Mouse (Mus musculus) ES-E14 (cell line): ENCODE results near the gene Zfp467. TPM values are rescaled to one million over a fixed set of nuclear protein-coding genes. Genes with fewer than 3 reads are reported as not detected.
A peak's percentile ranks its signal among the peaks of the same experiment; 100 is the strongest.

Source experiments
- DNase-seq: peaks from one replicate; pipeline ENCODE4 v3.0.0-alpha.2; 2013; ENCODE audit warnings: low read depth, low spot score
- H3K27ac ChIP-seq: 2 replicates; pipeline ENCODE4 v1.5.1; 2012; ENCODE audit warnings: low read depth, mild to moderate bottlenecking, low read length, moderate library complexity, mixed read lengths; ENCODE audit not compliant: poor library complexity, insufficient read depth, severe bottlenecking
- H3K36me3 ChIP-seq: 2 replicates; pipeline ENCODE4 v1.6.1; 2012; ENCODE audit warnings: mild to moderate bottlenecking, low read length, moderate library complexity, mixed read lengths; ENCODE audit not compliant: control insufficient read depth, poor library complexity, insufficient read depth, severe bottlenecking
- H3K4me1 ChIP-seq, 2 experiments: fragments of 150-350 bp in 1 of 2; sonication (generic) in 1 of 2; 2 replicates each; pipeline ENCODE4 v1.6.1; 2012; ENCODE audit warnings: low read length in 2 of 2, mild to moderate bottlenecking in 1 of 2, mixed read lengths in 1 of 2; ENCODE audit not compliant: control insufficient read depth in 2 of 2, insufficient read depth in 2 of 2, poor library complexity in 1 of 2
- H3K4me3 ChIP-seq, 2 experiments: fragments of 150-350 bp in 1 of 2; sonication (generic) in 1 of 2; 2 replicates each; pipeline ENCODE4 v1.5.1; 2012; ENCODE audit warnings: low read length in 2 of 2, low read depth in 1 of 2, mild to moderate bottlenecking in 1 of 2, mixed read lengths in 1 of 2; ENCODE audit not compliant: insufficient read depth in 1 of 2, poor library complexity in 1 of 2, severe bottlenecking in 1 of 2
- H3K9ac ChIP-seq: 2 replicates; pipeline ENCODE4 v1.6.1; 2012; ENCODE audit warnings: low read depth, mild to moderate bottlenecking, low read length, mixed read lengths; ENCODE audit not compliant: poor library complexity, insufficient read depth, severe bottlenecking
- H3K9me3 ChIP-seq: fragments of 150-350 bp; sonication (generic); 2 replicates; pipeline ENCODE4 v1.6.1; 2012; ENCODE audit warnings: low read depth, mild to moderate bottlenecking, low read length; ENCODE audit not compliant: control insufficient read depth, insufficient read depth
- CHD2 ChIP-seq: IDR thresholded peaks from 2 replicates; pipeline ENCODE4 v1.6.1; 2014; ENCODE audit warnings: mild to moderate bottlenecking, low read depth, low read length, inconsistent platforms
- HCFC1 ChIP-seq: IDR thresholded peaks from 2 replicates; pipeline ENCODE4 v1.6.1; 2012; ENCODE audit warnings: low read length, inconsistent platforms, borderline replicate concordance; ENCODE audit not compliant: insufficient read depth
- MAFK ChIP-seq: IDR thresholded peaks from 2 replicates; pipeline ENCODE4 v1.6.1; 2014; ENCODE audit warnings: mild to moderate bottlenecking, low read depth, low read length, inconsistent platforms; ENCODE audit not compliant: insufficient read depth
- ZC3H11A ChIP-seq: IDR thresholded peaks from 2 replicates; pipeline ENCODE4 v1.6.1; 2012; ENCODE audit warnings: low read depth, mild to moderate bottlenecking, inconsistent platforms, low read length, borderline replicate concordance
- ZNF384 ChIP-seq: IDR thresholded peaks from 2 replicates; pipeline ENCODE4 v1.6.1; 2012; ENCODE audit warnings: low read depth, low read length, inconsistent platforms
- in situ Hi-C, 2 experiments: fragments of 600-800 bp; cut with MboI; formaldehyde crosslinking; loops; one replicate each; pipeline ENCODE4 v1.15.1; 2025; ENCODE audit warnings: low sequenced_read_pairs in 2 of 2, inconsistent platforms in 1 of 2; ENCODE audit not compliant: unreplicated experiment in 2 of 2
- total RNA-seq: library from RNA; depleted of rRNA; stranded (reverse); fragments of 300-350 nt; gene quantifications from 2 replicates; pipeline ENCODE4 v1.2.3, GENCODE M21; 2012

Gene Zfp467
- total RNA-seq, 1 experiment, result 1.3 TPM

- Histone ChIP-seq H3K9ac (peak overlapping the region; percentile 45), H3K36me3 (no peaks in the 10 kb centered on the region), H3K9me3 (no peaks in the 10 kb centered on the region), H3K4me1 (peaks cover 2 to 19% of the 10 kb centered on the region in 2 experiments; a peak in 2 of 4 replicates), H3K4me3 (peak overlapping the region; percentile 64 to 76), H3K27ac (no peak overlapping the region)
- DNase-seq, result peak; percentile 43
- in situ Hi-C loops, result no loop called here
- TF ChIP-seq HCFC1 (no peak), MAFK (no peak), CHD2 (no peak), ZC3H11A (no peak), ZNF384 (no peak)
These were observed 7.0 kb downstream of the Zfp467 start for GRCm38 (mm10) chr6:48438475-48439125.

GRCm38 (mm10) chr6:48437679-48438376 is 7.8 kb downstream of the Zfp467 start:
- in situ Hi-C loops, result no loop called here
- no peak overlapping the region for H3K27ac ChIP-seq
- no peaks in the 10 kb centered on the region for H3K36me3 ChIP-seq
- H3K9ac ChIP-seq, result peak overlapping the region; percentile 45
- no peaks in the 10 kb centered on the region for H3K9me3 ChIP-seq
- peak overlapping the region; percentile 64 to 76 for H3K4me3 ChIP-seq
- TF ChIP-seq CHD2 (no peak), ZNF384 (no peak), HCFC1 (no peak), MAFK (no peak), ZC3H11A (no peak)
- DNase-seq, result peak; percentile 30
- peaks cover 2 to 14% of the 10 kb centered on the region in 2 experiments; a peak in 1 of 4 replicates for H3K4me1 ChIP-seq

- Histone ChIP-seq H3K4me1 (peaks cover 2 to 14% of the 10 kb centered on the region in 2 experiments; a peak in 1 of 4 replicates), H3K36me3 (no peaks in the 10 kb centered on the region), H3K4me3 (no peak overlapping the region), H3K9me3 (no peaks in the 10 kb centered on the region), H3K9ac (no peak overlapping the region), H3K27ac (no peak overlapping the region)
- in situ Hi-C loops, result no loop called here
- TF ChIP-seq MAFK (no peak), ZNF384 (no peak), HCFC1 (no peak), CHD2 (no peak), ZC3H11A (no peak)
- no peak for DNase-seq
These were observed 9.8 kb downstream of the Zfp467 start for GRCm38 (mm10) chr6:48435706-48436349.

GRCm38 (mm10) chr6:48435111-48435510 is 10.5 kb downstream of the Zfp467 start:
- TF ChIP-seq CHD2 (no peak), ZC3H11A (no peak), HCFC1 (no peak), MAFK (no peak), ZNF384 (no peak)
- H3K27ac ChIP-seq, result no peak overlapping the region
- no peak overlapping the region for H3K9ac ChIP-seq
- no peak overlapping the region for H3K4me3 ChIP-seq
- DNase-seq, result no peak
- in situ Hi-C loops, result no loop called here
- H3K4me1 ChIP-seq, result peaks cover 2 to 9% of the 10 kb centered on the region in 2 experiments; a peak in 1 of 4 replicates
- H3K36me3 ChIP-seq, result no peaks in the 10 kb centered on the region
- no peaks in the 10 kb centered on the region for H3K9me3 ChIP-seq
